Mouse (Mus musculus) limb, embryonic 10.5 days (tissue): Measurements from ENCODE around the gene B4galt3. TPM values are rescaled to one million over a fixed set of nuclear protein-coding genes. Genes with fewer than 3 reads are reported as not detected.
"Not testable (repeated sequence)": the region's sequence is repeated elsewhere in the genome, so short reads cannot be mapped to it uniquely, and the experiment has no call there.

ENCODE experiments used
- DNase-seq: peaks from one replicate; pipeline ENCODE4 v3.0.0-alpha.2; 2017; ENCODE audit warnings: low spot score
- H3K27ac ChIP-seq: fragments of 300-500 bp; sonication (generic); 2 replicates; pipeline ENCODE4 v1.5.1; 2016; ENCODE audit warnings: mild to moderate bottlenecking
- H3K27me3 ChIP-seq: fragments of 300-500 bp; sonication (generic); 2 replicates; pipeline ENCODE4 v1.6.1; 2016; ENCODE audit warnings: low read depth, mild to moderate bottlenecking; ENCODE audit not compliant: poor library complexity, severe bottlenecking
- H3K36me3 ChIP-seq: fragments of 300-500 bp; sonication (generic); 2 replicates; pipeline ENCODE4 v1.6.1; 2016; ENCODE audit warnings: mild to moderate bottlenecking, moderate library complexity
- H3K4me1 ChIP-seq: fragments of 300-500 bp; sonication (generic); 2 replicates; pipeline ENCODE4 v1.6.1; 2016
- H3K4me3 ChIP-seq: fragments of 300-500 bp; sonication (generic); 2 replicates; pipeline ENCODE4 v1.5.1; 2016; ENCODE audit warnings: mild to moderate bottlenecking, moderate library complexity
- H3K9me3 ChIP-seq: fragments of 300-500 bp; sonication (generic); replicated peaks from 2 replicates; pipeline ENCODE4 v1.6.1; 2016; ENCODE audit warnings: mild to moderate bottlenecking
- WGBS: fragments of 180-500 bp; shearing (Covaris S2); methylation state at CpG from one replicate; pipeline ENCODE4 v1.1.7; 2016; 5-methylcytosine and 5-hydroxymethylcytosine counted together
- polyA plus RNA-seq: library from polyadenylated mRNA; unstranded; fragments of >200 nt; fragmentation: Nextera tagmentation; extraction: Ambion mirVana; gene quantifications from 2 replicates; pipeline ENCODE4 v1.2.1, GENCODE M21; 2016

B4galt3 gene
- polyA plus RNA-seq, 1 experiment from 2014 or later: 75.1 TPM

GRCm38 (mm10) chr1:171232348-171232747 lies 37.8 kb upstream of the B4galt3 start:
- no peak for DNase-seq
- H3K4me1 ChIP-seq: peaks cover 29% of the 10 kb centered on the region
- H3K4me3 ChIP-seq: no peak overlapping the region
- no peaks in the 10 kb centered on the region for H3K27me3 ChIP-seq
- no peaks in the 10 kb centered on the region for H3K9me3 ChIP-seq
- no peak overlapping the region for H3K27ac ChIP-seq
- 87% methylated on average over 5 of the region's 5 CpGs for WGBS
- H3K36me3 ChIP-seq: peaks cover 42% of the 10 kb centered on the region

GRCm38 (mm10) chr1:171232800-171233730 lies 37.1 kb upstream of the B4galt3 start:
- WGBS: 88% methylated on average over 12 of the region's 12 CpGs
- Histone ChIP-seq H3K4me1 (peaks cover 29% of the 10 kb centered on the region), H3K9me3 (no peaks in the 10 kb centered on the region), H3K36me3 (peaks cover 50% of the 10 kb centered on the region), H3K27ac (no peak overlapping the region), H3K4me3 (no peak overlapping the region), H3K27me3 (no peaks in the 10 kb centered on the region)
- no peak for DNase-seq

- no peak within 1 kb of the TSS for H3K4me3 ChIP-seq
- H3K27me3 ChIP-seq: no peaks in the 10 kb centered on the region
- 95% methylated on average over 14 of the region's 14 CpGs for WGBS
- no peak for DNase-seq
- H3K4me1 ChIP-seq: peaks cover 29% of the 10 kb centered on the region
- no peak within 1 kb of the TSS for H3K27ac ChIP-seq
- no peaks in the 10 kb centered on the region for H3K9me3 ChIP-seq
- H3K36me3 ChIP-seq: peaks cover 60% of the 10 kb centered on the region
Measured at GRCm38 (mm10) chr1:171234126-171234525, 36.0 kb upstream of the B4galt3 start, which contains the start of gene Fcer1g. Gene Fcer1g (minus strand): TSS chr1:171234365.

- Histone ChIP-seq H3K9me3 (no peaks in the 10 kb centered on the region), H3K4me1 (peaks cover 25% of the 10 kb centered on the region), H3K27ac (no peak overlapping the region), H3K36me3 (peaks cover 64% of the 10 kb centered on the region), H3K4me3 (no peak overlapping the region), H3K27me3 (no peaks in the 10 kb centered on the region)
- WGBS: 86% methylated on average over 4 of the region's 4 CpGs
- no peak for DNase-seq
Measured at GRCm38 (mm10) chr1:171234538-171234937, 35.6 kb upstream of the B4galt3 start.

GRCm38 (mm10) chr1:171235791-171236190 lies 34.3 kb upstream of the B4galt3 start:
- WGBS: 96% methylated on average over 4 of the region's 4 CpGs

GRCm38 (mm10) chr1:171237438-171237837 lies 32.7 kb upstream of the B4galt3 start:
- 89% methylated on average over 6 of the region's 6 CpGs for WGBS
- Histone ChIP-seq H3K36me3 (peaks cover 93% of the 10 kb centered on the region), H3K9me3 (no peaks in the 10 kb centered on the region)

More at GRCm38 (mm10) chr1:171235791-171236190, 34.3 kb upstream of the B4galt3 start:
- H3K27ac ChIP-seq: no peak overlapping the region
- H3K27me3 ChIP-seq: no peaks in the 10 kb centered on the region
- no peak overlapping the region for H3K4me3 ChIP-seq
- no peak for DNase-seq
- peaks cover 13% of the 10 kb centered on the region for H3K4me1 ChIP-seq
- no peaks in the 10 kb centered on the region for H3K9me3 ChIP-seq
- H3K36me3 ChIP-seq: peaks cover 77% of the 10 kb centered on the region

GRCm38 (mm10) chr1:171238463-171238862 lies 31.7 kb upstream of the B4galt3 start:
- DNase-seq: peak; percentile 75

More at GRCm38 (mm10) chr1:171237438-171237837, 32.7 kb upstream of the B4galt3 start:
- Histone ChIP-seq H3K27ac (no peak overlapping the region), H3K4me3 (no peak overlapping the region), H3K27me3 (no peaks in the 10 kb centered on the region), H3K4me1 (no peaks in the 10 kb centered on the region)
- no peak for DNase-seq

GRCm38 (mm10) chr1:171239992-171240744 lies 30.0 kb upstream of the B4galt3 start:
- 83% methylated on average over 15 of the region's 15 CpGs for WGBS
- Histone ChIP-seq H3K27ac (no peak overlapping the region), H3K4me3 (no peak overlapping the region), H3K27me3 (no peaks in the 10 kb centered on the region), H3K9me3 (no peaks in the 10 kb centered on the region), H3K4me1 (no peaks in the 10 kb centered on the region), H3K36me3 (peaks cover 97% of the 10 kb centered on the region)
- DNase-seq: no peak

More at GRCm38 (mm10) chr1:171238463-171238862, 31.7 kb upstream of the B4galt3 start:
- H3K36me3 ChIP-seq: peaks cover 100% of the 10 kb centered on the region
- H3K4me1 ChIP-seq: no peaks in the 10 kb centered on the region
- H3K27ac ChIP-seq: no peak overlapping the region
- no peaks in the 10 kb centered on the region for H3K9me3 ChIP-seq
- no peak overlapping the region for H3K4me3 ChIP-seq
- H3K27me3 ChIP-seq: no peaks in the 10 kb centered on the region
- 77% methylated on average over 14 of the region's 14 CpGs for WGBS

GRCm38 (mm10) chr1:171240911-171241310 lies 29.2 kb upstream of the B4galt3 start:
- peaks cover 5% of the 10 kb centered on the region for H3K4me1 ChIP-seq

GRCm38 (mm10) chr1:171241952-171242351 lies 28.2 kb upstream of the B4galt3 start:
- not testable (repeated sequence) for H3K27ac ChIP-seq, H3K4me3 ChIP-seq, H3K27me3 ChIP-seq, H3K9me3 ChIP-seq, DNase-seq
- peaks cover 86% of the 10 kb centered on the region for H3K36me3 ChIP-seq
- H3K4me1 ChIP-seq: peaks cover 10% of the 10 kb centered on the region
- WGBS: 90% methylated on average over 12 of the region's 12 CpGs

More at GRCm38 (mm10) chr1:171240911-171241310, 29.2 kb upstream of the B4galt3 start:
- H3K4me3 ChIP-seq: no peak overlapping the region
- DNase-seq: no peak
- no peaks in the 10 kb centered on the region for H3K27me3 ChIP-seq
- 91% methylated on average over 10 of the region's 10 CpGs for WGBS
- H3K27ac ChIP-seq: no peak overlapping the region
- no peaks in the 10 kb centered on the region for H3K9me3 ChIP-seq
- peaks cover 97% of the 10 kb centered on the region for H3K36me3 ChIP-seq

- WGBS: 93% methylated on average over 8 of the region's 8 CpGs
- DNase-seq: no peak
- Histone ChIP-seq H3K36me3 (peaks cover 52% of the 10 kb centered on the region), H3K4me3 (no peak overlapping the region; the same call in 1 of the 2 replicates), H3K9me3 (no peaks in the 10 kb centered on the region), H3K4me1 (peaks cover 42% of the 10 kb centered on the region), H3K27me3 (no peaks in the 10 kb centered on the region), H3K27ac (no peak overlapping the region)
Measured at GRCm38 (mm10) chr1:171245353-171245752, 24.8 kb upstream of the B4galt3 start.

- under 1% methylated on average over 41 of the region's 41 CpGs for WGBS
- H3K27ac ChIP-seq: peak overlapping the region; percentile 89
- H3K27me3 ChIP-seq: no peaks in the 10 kb centered on the region
- H3K36me3 ChIP-seq: peaks cover 37% of the 10 kb centered on the region
- H3K9me3 ChIP-seq: no peaks in the 10 kb centered on the region
- H3K4me1 ChIP-seq: peaks cover 57% of the 10 kb centered on the region
- peak; percentile 100 for DNase-seq
- H3K4me3 ChIP-seq: peak overlapping the region; percentile 64
Measured at GRCm38 (mm10) chr1:171246709-171247452, 23.2 kb upstream of the B4galt3 start.
